Mouse (Mus musculus) frontal cortex, postnatal 25 days (tissue): ENCODE measurements at regions not wholly inside any gene's neighbourhood (a gene's known extent, or its start where the extent isn't known, plus 50 kb on each side); places are given as distances from the start of the nearest gene placed in this dataset.
"Not testable (repeated sequence)": the region's sequence is repeated elsewhere in the genome, so short reads cannot be mapped to it uniquely, and the experiment has no call there.

Source experiments
- DNase-seq, 2 experiments: peaks; one replicate each; pipeline ENCODE4 v3.0.0; 2022; ENCODE audit warnings: low spot score in 2 of 2

DNA sequence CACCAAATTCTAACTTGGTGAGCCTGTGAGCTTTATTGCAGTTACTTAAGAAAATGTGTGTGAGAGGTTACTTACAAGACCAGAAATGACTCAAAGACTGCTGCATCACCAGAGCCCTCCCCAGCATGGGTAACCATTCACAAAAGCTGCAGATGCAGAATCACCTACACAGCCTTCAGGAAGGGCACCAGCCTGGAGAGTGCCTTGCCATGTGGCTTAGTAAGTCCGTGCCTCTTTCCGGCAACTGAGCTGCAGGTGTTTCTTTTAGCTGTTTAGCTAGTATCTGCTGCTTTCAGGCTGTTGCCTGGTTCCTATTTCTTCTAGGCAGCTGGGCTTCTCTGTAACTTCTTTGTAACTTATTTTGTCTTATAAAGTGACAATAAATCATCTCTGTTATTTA is 213.2 kb upstream of the Stxbp6 start:
- DNase-seq = no peak

GRCm38 (mm10) chr12:45256309-45256708 is 181.8 kb upstream of the Stxbp6 start:
- DNase-seq = no peak

DNA sequence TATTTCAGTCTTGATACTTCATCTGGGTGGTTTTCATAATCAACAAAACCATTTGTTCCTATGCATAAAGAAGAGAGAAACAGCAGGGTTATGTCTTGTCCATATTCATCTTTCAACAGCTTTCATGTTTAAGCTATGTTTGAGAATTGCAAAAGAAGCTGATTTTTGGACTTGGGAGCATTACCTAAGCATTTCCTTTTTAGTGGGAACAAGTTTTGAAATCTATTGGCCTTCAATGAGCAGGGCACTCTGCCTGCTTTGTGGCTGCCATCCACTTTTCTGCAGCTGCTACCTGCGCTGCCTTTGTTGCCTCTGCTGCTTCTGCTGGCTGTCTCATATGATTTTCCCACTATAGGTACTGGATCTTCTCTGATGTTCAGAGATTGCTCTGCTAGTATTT is 136.6 kb upstream of the Stxbp6 start:
- no peak for DNase-seq

DNA sequence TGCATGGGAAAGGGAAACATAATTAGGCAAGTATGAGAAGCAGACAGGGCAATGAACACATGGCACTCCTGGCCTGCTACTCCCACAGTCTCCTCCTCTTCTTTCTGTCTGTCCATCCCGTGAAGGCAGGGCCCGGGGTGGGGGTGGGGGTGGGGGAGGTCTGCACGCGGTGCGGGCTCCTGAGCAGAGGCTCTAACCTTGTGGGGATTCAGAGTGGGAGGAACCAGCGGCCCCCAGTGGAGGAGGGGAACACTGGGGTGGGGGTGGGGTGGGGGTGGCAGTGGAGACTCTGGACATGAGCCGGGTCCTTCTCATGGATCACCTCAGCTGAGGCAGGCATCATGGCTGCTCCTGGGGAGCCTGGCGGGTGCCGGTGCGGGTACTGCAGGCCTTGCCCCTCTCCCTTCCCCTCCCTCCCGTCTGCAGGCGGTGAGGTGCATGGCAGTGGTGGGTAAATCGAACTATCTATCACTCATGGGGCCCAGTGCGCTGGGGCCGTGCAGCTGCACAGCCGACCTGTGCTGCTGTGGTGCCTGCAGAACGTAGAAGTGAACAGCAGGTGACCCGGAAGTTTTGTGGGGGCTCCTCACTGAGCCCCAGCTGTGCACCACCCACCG is 120.9 kb upstream of the Stxbp6 start:
- DNase-seq = no peak

DNA sequence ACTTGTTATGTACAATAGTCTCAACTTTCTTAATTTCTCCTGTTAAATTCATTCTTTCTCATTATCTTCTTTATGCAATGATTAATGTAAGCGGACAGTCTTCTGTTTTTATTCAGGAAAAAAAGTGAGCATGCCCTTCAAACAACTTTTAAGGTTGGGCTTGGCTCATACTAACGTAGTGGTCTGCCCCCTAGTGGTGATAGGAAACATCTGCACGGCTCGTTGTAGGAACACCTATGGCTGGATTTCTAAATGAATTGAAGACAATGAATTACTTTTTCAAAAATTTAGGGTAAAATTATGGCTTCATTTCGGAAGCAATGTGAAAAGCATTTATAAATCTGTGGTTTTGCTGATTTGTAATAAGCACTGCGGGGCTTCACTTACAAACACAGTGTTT is 112.6 kb upstream of the Stxbp6 start:
- DNase-seq = no peak

- DNase-seq = no peak
These were observed 110.0 kb upstream of the Stxbp6 start for GRCm38 (mm10) chr12:45184510-45184909.

- DNase-seq = no peak
These were observed 102.9 kb upstream of the Stxbp6 start for GRCm38 (mm10) chr12:45177454-45177853.

DNA sequence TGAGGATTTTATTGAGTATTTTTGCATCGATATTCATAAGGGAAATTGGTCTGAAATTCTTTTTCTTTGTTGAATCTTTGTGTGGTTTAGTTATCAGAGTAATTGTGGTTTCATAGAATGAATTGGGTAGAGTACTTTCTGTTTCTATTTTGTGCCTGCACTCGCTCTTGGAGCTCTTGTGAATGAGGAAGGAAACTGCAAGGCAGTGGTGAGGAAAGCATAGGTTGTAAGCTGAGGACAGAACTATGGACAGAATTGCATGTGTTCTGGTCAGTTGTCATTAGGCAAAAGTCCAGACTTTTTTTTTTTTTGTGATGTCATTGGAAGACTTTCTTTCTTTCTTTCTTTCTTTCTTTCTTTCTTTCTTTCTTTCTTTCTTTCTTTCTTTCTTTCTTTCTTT is 100.8 kb upstream of the Stxbp6 start:
- not testable (repeated sequence) for DNase-seq

DNA sequence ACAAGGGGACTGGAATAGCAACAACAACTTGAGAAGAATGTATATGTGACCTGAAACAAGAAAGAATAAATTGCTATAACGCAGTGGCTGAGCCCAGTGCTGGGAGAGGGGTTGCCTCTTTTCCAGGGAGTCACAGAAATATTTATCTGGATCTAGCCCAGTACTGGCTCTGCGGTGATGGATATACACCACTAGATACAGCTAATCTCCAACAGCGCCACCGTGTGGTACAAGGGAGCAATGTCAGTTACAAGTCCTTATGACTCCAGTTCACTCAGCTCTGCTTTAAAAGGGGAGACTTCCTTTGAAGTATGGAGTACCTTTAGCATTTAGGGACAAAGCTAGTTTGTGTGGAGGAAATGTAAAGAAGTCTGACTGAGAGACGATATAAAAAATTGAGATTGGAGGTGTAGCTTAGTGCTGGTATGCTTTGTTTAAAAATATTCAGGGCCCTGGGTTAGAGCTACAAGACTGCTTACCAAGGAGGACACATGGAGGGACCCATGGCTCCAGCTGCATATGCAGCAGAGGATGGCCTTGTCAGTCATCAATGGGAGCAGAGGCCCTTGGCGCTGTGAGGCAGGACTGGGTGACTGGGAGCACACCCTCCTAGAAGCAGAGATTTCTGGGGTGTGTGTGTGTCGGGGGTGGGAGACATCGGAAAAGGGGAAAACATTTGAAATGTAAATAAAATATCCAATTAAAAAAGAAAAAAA is 97.6 kb upstream of the Stxbp6 start:
- peak; percentile 69 to 73 for DNase-seq

- no peak for DNase-seq
These were observed 87.5 kb upstream of the Stxbp6 start for GRCm38 (mm10) chr12:45162011-45162410.

DNA sequence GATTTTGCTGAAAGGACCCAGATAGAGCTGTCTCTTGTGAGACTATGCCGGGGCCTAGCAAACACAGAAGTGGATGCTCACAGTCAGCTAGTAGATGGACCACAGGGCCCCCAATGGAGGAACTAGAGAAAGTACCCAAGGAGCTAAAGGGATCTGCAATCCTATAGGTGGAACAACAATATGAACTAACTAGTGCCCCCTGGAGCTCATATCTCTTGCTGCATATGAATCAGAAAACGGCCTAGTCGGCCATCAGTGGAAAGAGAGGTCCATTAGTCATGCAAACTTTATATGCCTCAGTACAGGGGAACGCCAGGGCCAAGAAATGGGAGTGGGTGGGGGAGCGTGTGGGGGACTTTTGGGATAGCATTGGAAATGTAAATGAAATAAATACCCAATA is 87.1 kb upstream of the Stxbp6 start:
- not testable (repeated sequence) for DNase-seq

GRCm38 (mm10) chr12:45158986-45159385 is 84.5 kb upstream of the Stxbp6 start:
- DNase-seq = no peak

- DNase-seq = no peak
These were observed 63.0 kb upstream of the Stxbp6 start for GRCm38 (mm10) chr12:45137438-45138018.

- DNase-seq = no peak
These were observed 58.9 kb upstream of the Stxbp6 start for GRCm38 (mm10) chr12:45133415-45133814.

DNA sequence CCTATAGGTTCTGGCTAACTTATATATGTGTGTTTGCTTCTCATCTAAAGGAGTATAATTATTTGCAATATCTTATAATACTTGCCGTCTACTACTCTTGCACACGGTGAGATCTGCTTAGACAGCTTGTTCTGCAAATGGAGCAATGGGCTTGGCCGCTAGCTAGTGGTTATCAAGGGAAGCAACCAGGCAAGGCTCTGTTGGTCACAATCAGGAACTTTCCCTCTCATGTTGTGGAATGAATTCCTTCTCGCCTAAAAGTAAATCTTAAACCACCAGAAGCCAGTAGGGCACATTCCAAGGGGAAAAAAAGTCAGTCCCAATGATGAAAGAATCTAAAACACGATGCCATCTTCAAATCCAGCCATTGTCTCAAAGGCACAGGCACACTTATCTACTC is 56.6 kb upstream of the Stxbp6 start:
- DNase-seq = no peak

- DNase-seq = no peak
These were observed 51.4 kb upstream of the Stxbp6 start for GRCm38 (mm10) chr12:45125866-45126265.
